Mouse (Mus musculus): ENCODE results near the gene Egfl7. TPM values are rescaled to one million over a fixed set of nuclear protein-coding genes. Genes with fewer than 3 reads are reported as not detected.

Egfl7 gene
- polyA plus RNA-seq, 1 experiment from 2014 or later = 118 TPM

- no peaks in the 10 kb centered on the region for H3K27me3 ChIP-seq (replicated peaks; ENCODE audit: control insufficient read depth, insufficient read depth, low read length)
- 0 out of 2 replicates have a peak overlapping the region, but pooled peaks have one; percentile 1 for H3K4me2 ChIP-seq (ENCODE audit: low read depth, low read length)
- no peak overlapping the region for H3K9ac ChIP-seq (ENCODE audit: low read depth, low read length)
- H3K36me3 ChIP-seq (ENCODE audit: control insufficient read depth, insufficient read depth, low read length) = no peaks in the 10 kb centered on the region
- no peaks in the 10 kb centered on the region for H3K9me3 ChIP-seq (ENCODE audit: control insufficient read depth, low read length)
- H3K27ac ChIP-seq (ENCODE audit: low read length) = peak overlapping the region; percentile 40
- H3K4me3 ChIP-seq (ENCODE audit: low read length) = no peak overlapping the region
- peaks cover 14% of the 10 kb centered on the region for H3K4me1 ChIP-seq (ENCODE audit: control insufficient read depth, insufficient read depth, low read length)
- WGBS = 18% methylated on average over 5 of the region's 5 CpGs
- no peak for ATAC-seq
Observed at GRCm38 (mm10) chr2:26573807-26574206, 6.0 kb upstream of the Egfl7 start.

DNA sequence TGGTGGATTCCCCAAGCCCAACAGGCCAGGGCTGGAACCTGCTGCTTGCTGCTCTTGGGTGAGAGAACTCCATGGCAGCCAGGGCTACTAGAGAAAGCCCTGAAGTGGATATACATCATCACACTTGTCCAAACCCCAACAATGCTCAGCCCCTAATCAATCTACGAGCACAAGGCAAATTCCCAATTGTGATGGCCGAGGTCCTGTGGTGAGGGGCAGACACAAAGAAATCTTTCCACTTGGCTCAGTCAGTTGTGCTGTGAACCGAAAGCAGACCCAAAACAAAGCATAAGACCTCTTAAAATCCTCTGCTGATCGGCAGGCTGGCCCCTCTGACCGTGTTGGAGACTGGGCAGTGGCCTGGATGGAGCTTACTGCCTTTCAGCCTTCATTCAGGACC is 5.0 kb upstream of the Egfl7 start:
- ATAC-seq = no peak
- H3K9ac ChIP-seq (ENCODE audit: low read depth, low read length) = no peak overlapping the region
- H3K27ac ChIP-seq (ENCODE audit: low read length) = no peak overlapping the region
- no peaks in the 10 kb centered on the region for H3K9me3 ChIP-seq (ENCODE audit: control insufficient read depth, low read length)
- no peaks in the 10 kb centered on the region for H3K27me3 ChIP-seq (replicated peaks; ENCODE audit: control insufficient read depth, insufficient read depth, low read length)
- H3K4me1 ChIP-seq (ENCODE audit: control insufficient read depth, insufficient read depth, low read length) = peaks cover 14% of the 10 kb centered on the region
- H3K4me3 ChIP-seq (ENCODE audit: low read length) = no peak overlapping the region
- 68% methylated on average over 5 of the region's 5 CpGs for WGBS
- no peaks in the 10 kb centered on the region for H3K36me3 ChIP-seq (ENCODE audit: control insufficient read depth, insufficient read depth, low read length)
- no peak overlapping the region for H3K4me2 ChIP-seq (ENCODE audit: low read depth, low read length)

- Histone ChIP-seq H3K4me2 (ENCODE audit: low read depth, low read length) (no peak overlapping the region), H3K4me3 (ENCODE audit: low read length) (no peak overlapping the region), H3K9me3 (ENCODE audit: control insufficient read depth, low read length) (no peaks in the 10 kb centered on the region), H3K27ac (ENCODE audit: low read length) (no peak overlapping the region), H3K36me3 (ENCODE audit: control insufficient read depth, insufficient read depth, low read length) (no peaks in the 10 kb centered on the region), H3K9ac (ENCODE audit: low read depth, low read length) (no peak overlapping the region), H3K27me3 (replicated peaks; ENCODE audit: control insufficient read depth, insufficient read depth, low read length) (no peaks in the 10 kb centered on the region), H3K4me1 (ENCODE audit: control insufficient read depth, insufficient read depth, low read length) (peaks cover 14% of the 10 kb centered on the region)
- no peak for ATAC-seq
- 97% methylated on average over 1 of the region's 1 CpGs for WGBS
Observed at GRCm38 (mm10) chr2:26575378-26575777, 4.4 kb upstream of the Egfl7 start.

GRCm38 (mm10) chr2:26575865-26576264 is 3.9 kb upstream of the Egfl7 start:
- no peak for ATAC-seq
- Histone ChIP-seq H3K9me3 (ENCODE audit: control insufficient read depth, low read length) (no peaks in the 10 kb centered on the region), H3K4me1 (ENCODE audit: control insufficient read depth, insufficient read depth, low read length) (peaks cover 14% of the 10 kb centered on the region), H3K4me3 (ENCODE audit: low read length) (no peak overlapping the region), H3K9ac (ENCODE audit: low read depth, low read length) (no peak overlapping the region), H3K27me3 (replicated peaks; ENCODE audit: control insufficient read depth, insufficient read depth, low read length) (no peaks in the 10 kb centered on the region), H3K4me2 (ENCODE audit: low read depth, low read length) (no peak overlapping the region), H3K27ac (ENCODE audit: low read length) (no peak overlapping the region), H3K36me3 (ENCODE audit: control insufficient read depth, insufficient read depth, low read length) (no peaks in the 10 kb centered on the region)
- 62% methylated on average over 4 of the region's 4 CpGs for WGBS

- Histone ChIP-seq H3K4me2 (ENCODE audit: low read depth, low read length) (no peak overlapping the region), H3K36me3 (ENCODE audit: control insufficient read depth, insufficient read depth, low read length) (no peaks in the 10 kb centered on the region), H3K4me3 (ENCODE audit: low read length) (no peak overlapping the region), H3K9me3 (ENCODE audit: control insufficient read depth, low read length) (no peaks in the 10 kb centered on the region), H3K27me3 (replicated peaks; ENCODE audit: control insufficient read depth, insufficient read depth, low read length) (no peaks in the 10 kb centered on the region), H3K9ac (ENCODE audit: low read depth, low read length) (no peak overlapping the region), H3K4me1 (ENCODE audit: control insufficient read depth, insufficient read depth, low read length) (peaks cover 13% of the 10 kb centered on the region), H3K27ac (ENCODE audit: low read length) (peak overlapping the region; percentile 29)
- WGBS = 54% methylated on average over 4 of the region's 4 CpGs
- no peak for ATAC-seq
Observed at GRCm38 (mm10) chr2:26576462-26576861, 3.4 kb upstream of the Egfl7 start.

DNA sequence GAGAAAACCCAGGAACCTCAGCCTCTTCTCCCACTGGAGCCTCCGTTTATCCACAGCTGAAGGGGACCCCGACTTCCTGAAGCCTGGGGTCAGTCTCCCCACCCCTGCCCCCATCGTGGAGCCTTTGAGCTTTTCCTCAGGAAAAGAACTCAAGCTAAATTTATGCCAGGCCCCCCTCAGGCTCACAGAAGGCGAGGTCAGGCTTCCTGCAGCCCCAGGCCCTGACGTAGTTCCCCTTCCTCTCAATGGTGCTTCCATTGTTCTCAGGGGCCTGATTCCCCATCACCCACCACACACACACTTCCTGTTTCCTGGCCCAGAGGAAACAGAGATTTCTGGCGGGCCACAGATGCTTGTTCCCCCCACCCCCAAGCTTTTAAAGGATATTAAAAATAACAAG is 1.4 kb upstream of the Egfl7 start:
- H3K36me3 ChIP-seq (ENCODE audit: control insufficient read depth, insufficient read depth, low read length) = no peaks in the 10 kb centered on the region
- peak overlapping the region; percentile 65 for H3K27ac ChIP-seq (ENCODE audit: low read length)
- peaks cover 9% of the 10 kb centered on the region for H3K4me1 ChIP-seq (ENCODE audit: control insufficient read depth, insufficient read depth, low read length)
- ATAC-seq = peak; percentile 41; the same call in 1 of the 2 replicates
- WGBS = 56% methylated on average over 6 of the region's 6 CpGs
- H3K4me3 ChIP-seq (ENCODE audit: low read length) = no peak overlapping the region
- H3K9me3 ChIP-seq (ENCODE audit: control insufficient read depth, low read length) = no peaks in the 10 kb centered on the region
- H3K9ac ChIP-seq (ENCODE audit: low read depth, low read length) = peak overlapping the region; percentile 30; the same call in 1 of the 2 replicates
- no peak overlapping the region for H3K4me2 ChIP-seq (ENCODE audit: low read depth, low read length)
- no peaks in the 10 kb centered on the region for H3K27me3 ChIP-seq (replicated peaks; ENCODE audit: control insufficient read depth, insufficient read depth, low read length)

- WGBS = 75% methylated on average over 5 of the region's 5 CpGs
- no peak overlapping the region for H3K4me2 ChIP-seq (ENCODE audit: low read depth, low read length)
- ATAC-seq = no peak
- H3K4me1 ChIP-seq (ENCODE audit: control insufficient read depth, insufficient read depth, low read length) = peaks cover 4% of the 10 kb centered on the region; the same call in 1 of the 2 replicates
- no peaks in the 10 kb centered on the region for H3K27me3 ChIP-seq (replicated peaks; ENCODE audit: control insufficient read depth, insufficient read depth, low read length)
- no peak overlapping the region for H3K9ac ChIP-seq (ENCODE audit: low read depth, low read length)
- H3K27ac ChIP-seq (ENCODE audit: low read length) = no peak overlapping the region
- H3K9me3 ChIP-seq (ENCODE audit: control insufficient read depth, low read length) = no peaks in the 10 kb centered on the region
- no peak overlapping the region for H3K4me3 ChIP-seq (ENCODE audit: low read length)
- H3K36me3 ChIP-seq (ENCODE audit: control insufficient read depth, insufficient read depth, low read length) = no peaks in the 10 kb centered on the region
Observed at GRCm38 (mm10) chr2:26580751-26581150, 937 bp downstream of the Egfl7 start.

GRCm38 (mm10) chr2:26582203-26582602 is 2.4 kb downstream of the Egfl7 start:
- H3K4me2 ChIP-seq (ENCODE audit: low read depth, low read length) = no peak overlapping the region
- no peaks in the 10 kb centered on the region for H3K9me3 ChIP-seq (ENCODE audit: control insufficient read depth, low read length)
- H3K4me3 ChIP-seq (ENCODE audit: low read length) = no peak overlapping the region
- H3K4me1 ChIP-seq (ENCODE audit: control insufficient read depth, insufficient read depth, low read length) = peaks cover 7% of the 10 kb centered on the region
- 62% methylated on average over 2 of the region's 2 CpGs for WGBS
- no peak overlapping the region for H3K9ac ChIP-seq (ENCODE audit: low read depth, low read length)
- H3K27ac ChIP-seq (ENCODE audit: low read length) = no peak overlapping the region
- H3K36me3 ChIP-seq (ENCODE audit: control insufficient read depth, insufficient read depth, low read length) = no peaks in the 10 kb centered on the region
- no peaks in the 10 kb centered on the region for H3K27me3 ChIP-seq (replicated peaks; ENCODE audit: control insufficient read depth, insufficient read depth, low read length)
- ATAC-seq = no peak

- Histone ChIP-seq H3K9ac (ENCODE audit: low read depth, low read length) (no peak overlapping the region), H3K27me3 (replicated peaks; ENCODE audit: control insufficient read depth, insufficient read depth, low read length) (no peaks in the 10 kb centered on the region), H3K27ac (ENCODE audit: low read length) (peak overlapping the region; percentile 39; the same call in 1 of the 2 replicates), H3K9me3 (ENCODE audit: control insufficient read depth, low read length) (no peaks in the 10 kb centered on the region), H3K4me2 (ENCODE audit: low read depth, low read length) (no peak overlapping the region), H3K4me3 (ENCODE audit: low read length) (no peak overlapping the region), H3K4me1 (ENCODE audit: control insufficient read depth, insufficient read depth, low read length) (peaks cover 7% of the 10 kb centered on the region), H3K36me3 (ENCODE audit: control insufficient read depth, insufficient read depth, low read length) (no peaks in the 10 kb centered on the region)
- 75% methylated on average over 7 of the region's 7 CpGs for WGBS
- ATAC-seq = no peak
Observed at GRCm38 (mm10) chr2:26582741-26583140, 2.9 kb downstream of the Egfl7 start.

- ATAC-seq = no peak
- Histone ChIP-seq H3K9ac (ENCODE audit: low read depth, low read length) (peak overlapping the region; percentile 55), H3K4me2 (ENCODE audit: low read depth, low read length) (no peak overlapping the region)
Observed at GRCm38 (mm10) chr2:26583640-26584039, 3.8 kb downstream of the Egfl7 start.

More at GRCm38 (mm10) chr2:26583640-26584039, 3.8 kb downstream of the Egfl7 start:
- no peaks in the 10 kb centered on the region for H3K9me3 ChIP-seq (ENCODE audit: control insufficient read depth, low read length)
- H3K4me1 ChIP-seq (ENCODE audit: control insufficient read depth, insufficient read depth, low read length) = peaks cover 5% of the 10 kb centered on the region
- H3K27ac ChIP-seq (ENCODE audit: low read length) = peak overlapping the region; percentile 23; the same call in 1 of the 2 replicates
- 29% methylated on average over 11 of the region's 11 CpGs for WGBS
- peak overlapping the region; percentile 30 for H3K4me3 ChIP-seq (ENCODE audit: low read length)
- H3K27me3 ChIP-seq (replicated peaks; ENCODE audit: control insufficient read depth, insufficient read depth, low read length) = no peaks in the 10 kb centered on the region
- H3K36me3 ChIP-seq (ENCODE audit: control insufficient read depth, insufficient read depth, low read length) = no peaks in the 10 kb centered on the region
